Mouse (Mus musculus) bone marrow, adult 2 months (tissue): ENCODE data around the gene Olfr224.

ENCODE experiments used
- CTCF ChIP-seq: fragments of 200-500 bp; IDR thresholded peaks from 2 replicates; pipeline ENCODE4 v1.5.1; 2011; ENCODE audit warnings: low read length, control low read depth; ENCODE audit not compliant: control insufficient read depth, insufficient read depth
- POLR2A ChIP-seq: fragments of 200-500 bp; IDR thresholded peaks from 2 replicates; pipeline ENCODE4 v1.6.1; 2011; ENCODE audit warnings: low read depth, mild to moderate bottlenecking, control low read depth, low read length, borderline replicate concordance; ENCODE audit not compliant: control insufficient read depth

DNA sequence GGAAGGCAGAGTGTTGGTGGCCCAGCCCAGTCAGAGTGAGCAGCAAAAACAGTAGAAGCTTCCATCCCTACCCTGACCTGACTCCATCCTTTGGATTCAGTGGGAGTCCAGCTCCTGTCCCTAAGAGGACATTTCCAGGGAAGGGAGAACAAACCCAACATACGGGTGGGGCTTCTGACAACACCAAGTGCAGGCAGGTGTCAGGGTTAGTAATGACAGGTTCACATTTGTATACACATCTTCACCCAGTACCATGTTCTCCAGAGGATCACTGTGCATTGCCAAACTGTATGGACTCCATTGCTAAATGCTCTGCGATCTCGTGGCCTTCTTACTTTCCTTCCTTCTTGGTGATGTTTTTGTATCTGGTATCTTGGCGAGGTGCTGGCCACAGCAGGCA lies 45.6 kb upstream of the Olfr224 start, which contains the start of gene 2210407C18Rik:
- no peak for TF ChIP-seq CTCF
- TF ChIP-seq POLR2A = no peak
